In genomic region chr17:45555452-45556106, GRCm38 (mm10) we compare ENCODE assay signal across 8 mouse cellular contexts. TPM values are rescaled to one million over a fixed set of nuclear protein-coding genes. Genes with fewer than 3 reads are reported as not detected.
DNase-seq lines count a peak whose midpoint lies in the region; ATAC-seq lines count a peak whose summit lies in the region.

TSS of gene Nfkbie (plus strand) at chr17:45555703.

- peak within 1 kb of the TSS; percentile 55 for H3K9ac ChIP-seq in intestine, embryonic 14.5 days (ENCODE audit: low read length)

- H3K9me3 ChIP-seq in intestine, embryonic 14.5 days (ENCODE audit: control insufficient read depth, low read length), result no peaks in the 10 kb centered on the region
- no peaks in the 10 kb centered on the region for H3K9me3 ChIP-seq in midbrain, embryonic 10.5 days (replicated peaks)

- peaks cover 8% of the 10 kb centered on the region; the same call in 1 of the 2 replicates for H3K4me1 ChIP-seq in intestine, embryonic 14.5 days (replicated peaks; ENCODE audit: control insufficient read depth, insufficient read depth, low read length)
- H3K4me1 ChIP-seq in midbrain, embryonic 10.5 days, result peaks cover 62% of the 10 kb centered on the region

- peaks cover 8% of the 10 kb centered on the region; the same call in 1 of the 2 replicates for H3K27me3 ChIP-seq in intestine, embryonic 14.5 days (replicated peaks; ENCODE audit: control insufficient read depth, insufficient read depth, low read length)
- H3K27me3 ChIP-seq in midbrain, embryonic 10.5 days (ENCODE audit: low read depth, poor library complexity, severe bottlenecking), result peaks cover 29% of the 10 kb centered on the region

- H3K4me2 ChIP-seq in intestine, embryonic 14.5 days (ENCODE audit: low read length), result peak within 1 kb of the TSS; percentile 95

- no peaks in the 10 kb centered on the region for H3K36me3 ChIP-seq in intestine, embryonic 14.5 days (ENCODE audit: control insufficient read depth, insufficient read depth, low read length)
- peaks cover 3% of the 10 kb centered on the region; the same call in 1 of the 2 replicates for H3K36me3 ChIP-seq in midbrain, embryonic 10.5 days

- H3K4me3 ChIP-seq in intestine, embryonic 14.5 days (ENCODE audit: low read depth, low read length), result peak within 1 kb of the TSS; percentile 59
- H3K4me3 ChIP-seq in midbrain, embryonic 10.5 days, result peak within 1 kb of the TSS; percentile 78

- under 1% methylated on average over 45 of the region's 45 CpGs for WGBS in intestine, embryonic 14.5 days
- WGBS in midbrain, embryonic 10.5 days, result under 1% methylated on average over 45 of the region's 45 CpGs

- intact Hi-C loops in gastrocnemius, postnatal 14 days (cut with DNase I; ENCODE audit: low total_unique reads), result no loop called here
- intact Hi-C loops in left cerebral cortex, postnatal 36 days (cut with DNase I), result no loop called here

- peak; percentile 97 to 99 for DNase-seq in adrenal gland, adult (ENCODE audit: inconsistent age in 2 of 2, low spot score in 1 of 2)
- peak; percentile 98 for DNase-seq in embryo, embryonic 10.5 days (ENCODE audit: low spot score)
- peak; percentile 93 for DNase-seq in gastrocnemius, postnatal 14 days
- peak; percentile 98 for DNase-seq in intestine, embryonic 14.5 days (ENCODE audit: low spot score)
- DNase-seq in left cerebral cortex, postnatal 36 days (ENCODE audit: low spot score in 2 of 2), result peak; percentile 82 to 84
- DNase-seq in midbrain, embryonic 10.5 days (ENCODE audit: low spot score), result peak; percentile 97
- peak; percentile 82 to 86 for DNase-seq in right cerebral cortex, postnatal 36 days (ENCODE audit: low spot score in 2 of 2)
- DNase-seq in yolk sac, embryonic 10.5 days (ENCODE audit: low spot score), result peak; percentile 95

- H3K27ac ChIP-seq in intestine, embryonic 14.5 days (ENCODE audit: low read depth), result no peak within 1 kb of the TSS
- peak within 1 kb of the TSS; percentile 81 for H3K27ac ChIP-seq in midbrain, embryonic 10.5 days (replicated peaks)

- peak; percentile 84 for ATAC-seq in intestine, embryonic 14.5 days (replicated peaks; ENCODE audit: low FRiP score, low TSS enrichment, low read depth)

RNA-seq across cellular contexts. Expression of gene Nfkbie, which starts in this region (rescaled TPM):
- total RNA-seq in gastrocnemius, postnatal 14 days (2021), result 1 to 10 TPM; 1.1 to 1.4 TPM
- polyA plus RNA-seq in intestine, embryonic 14.5 days (2014; fragmentation: Nextera tagmentation; extraction: Ambion mirVana), result 3.7 and 4.0 TPM in 2 replicates
- total RNA-seq in left cerebral cortex, postnatal 36 days (2021), result 1 to 10 TPM; 1.7 to 2.7 TPM
- 8.6 and 9.2 TPM in 2 replicates for polyA plus RNA-seq in midbrain, embryonic 10.5 days (2016; fragmentation: Nextera tagmentation; extraction: Ambion mirVana)
